Mouse (Mus musculus): ENCODE results near the gene Il1r1. TPM values are rescaled to one million over a fixed set of nuclear protein-coding genes. Genes with fewer than 3 reads are reported as not detected.

Gene Il1r1
- polyA plus RNA-seq, 1 experiment: 0.49 TPM

DNA sequence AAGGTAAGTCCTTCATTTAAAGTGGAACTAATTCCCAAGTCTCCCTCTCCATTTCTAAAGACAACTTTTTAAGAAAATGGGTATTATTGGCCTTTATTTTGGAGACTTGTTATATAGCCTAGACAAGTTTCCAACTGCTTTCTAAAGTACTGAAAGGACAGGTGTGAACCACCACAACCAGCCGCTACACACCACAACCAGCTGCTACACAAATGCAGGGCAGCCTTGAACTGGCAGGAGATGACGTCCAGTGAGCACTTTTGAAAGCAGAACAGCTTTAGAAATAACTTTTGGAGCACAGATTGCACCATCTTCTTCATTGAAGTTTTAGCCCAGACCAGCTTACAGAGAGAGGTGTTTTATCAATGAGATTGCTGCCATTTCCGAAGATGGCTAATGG lies 102.7 kb downstream of the Il1r1 start:
- Histone ChIP-seq H3K27me3 (ENCODE audit: control insufficient read depth, insufficient read depth, low read length, poor library complexity, severe bottlenecking) (no peaks in the 10 kb centered on the region; the same call in 1 of the 2 replicates), H3K36me3 (ENCODE audit: control insufficient read depth, insufficient read depth, low read length, poor library complexity, severe bottlenecking) (no peaks in the 10 kb centered on the region)

DNA sequence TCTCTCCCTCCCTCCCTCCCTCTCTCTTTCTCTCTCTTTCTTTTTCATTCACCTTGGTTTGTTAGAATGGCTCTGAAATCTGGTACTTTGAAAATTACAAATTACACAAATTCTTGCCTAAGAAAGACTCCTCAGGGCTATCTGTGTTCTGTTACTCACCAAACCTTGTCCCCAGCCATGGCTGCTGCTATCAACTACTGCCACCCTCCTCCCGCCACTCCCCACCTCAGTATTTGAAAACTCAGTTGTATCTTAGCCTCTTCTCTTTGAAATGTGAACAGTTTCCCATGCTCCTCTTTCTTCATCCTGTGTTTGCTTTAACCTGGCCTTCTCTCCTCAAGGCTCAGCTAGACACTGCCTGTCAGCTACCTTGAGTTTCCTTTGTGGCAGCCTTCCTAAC lies 104.6 kb downstream of the Il1r1 start:
- H3K27ac ChIP-seq (ENCODE audit: insufficient read depth, low read length): no peak overlapping the region
- H3K9me3 ChIP-seq (replicated peaks; ENCODE audit: control insufficient read depth, insufficient read depth, low read length, poor library complexity, severe bottlenecking): no peaks in the 10 kb centered on the region
- no peaks in the 10 kb centered on the region; the same call in 1 of the 2 replicates for H3K27me3 ChIP-seq (ENCODE audit: control insufficient read depth, insufficient read depth, low read length, poor library complexity, severe bottlenecking)
- TF ChIP-seq CTCF (IDR thresholded peaks at IDR 0.05; ENCODE audit: low read depth, low read length) (no peak), POLR2A (IDR thresholded peaks at IDR 0.05; ENCODE audit: insufficient read depth, low read length) (no peak), EP300 (IDR thresholded peaks at IDR 0.05; ENCODE audit: insufficient read depth, low read depth, low read length) (no peak)
- H3K4me1 ChIP-seq (ENCODE audit: control insufficient read depth, insufficient read depth, low read length): no peaks in the 10 kb centered on the region
- H3K36me3 ChIP-seq (ENCODE audit: control insufficient read depth, insufficient read depth, low read length, poor library complexity, severe bottlenecking): no peaks in the 10 kb centered on the region
- H3K4me3 ChIP-seq (ENCODE audit: low read depth, low read length): no peak overlapping the region
- no peak overlapping the region for H3K9ac ChIP-seq (ENCODE audit: low read depth, poor library complexity, severe bottlenecking)

More for the DNA sequence above, 102.7 kb downstream of the Il1r1 start:
- no peaks in the 10 kb centered on the region for H3K9me3 ChIP-seq (replicated peaks; ENCODE audit: control insufficient read depth, insufficient read depth, low read length, poor library complexity, severe bottlenecking)
- H3K4me1 ChIP-seq (ENCODE audit: control insufficient read depth, insufficient read depth, low read length): no peaks in the 10 kb centered on the region
- no peak overlapping the region for H3K27ac ChIP-seq (ENCODE audit: insufficient read depth, low read length)
- H3K9ac ChIP-seq (ENCODE audit: low read depth, poor library complexity, severe bottlenecking): no peak overlapping the region
- TF ChIP-seq EP300 (IDR thresholded peaks at IDR 0.05; ENCODE audit: insufficient read depth, low read depth, low read length) (no peak), POLR2A (IDR thresholded peaks at IDR 0.05; ENCODE audit: insufficient read depth, low read length) (no peak), CTCF (IDR thresholded peaks at IDR 0.05; ENCODE audit: low read depth, low read length) (no peak)
- H3K4me3 ChIP-seq (ENCODE audit: low read depth, low read length): no peak overlapping the region

DNA sequence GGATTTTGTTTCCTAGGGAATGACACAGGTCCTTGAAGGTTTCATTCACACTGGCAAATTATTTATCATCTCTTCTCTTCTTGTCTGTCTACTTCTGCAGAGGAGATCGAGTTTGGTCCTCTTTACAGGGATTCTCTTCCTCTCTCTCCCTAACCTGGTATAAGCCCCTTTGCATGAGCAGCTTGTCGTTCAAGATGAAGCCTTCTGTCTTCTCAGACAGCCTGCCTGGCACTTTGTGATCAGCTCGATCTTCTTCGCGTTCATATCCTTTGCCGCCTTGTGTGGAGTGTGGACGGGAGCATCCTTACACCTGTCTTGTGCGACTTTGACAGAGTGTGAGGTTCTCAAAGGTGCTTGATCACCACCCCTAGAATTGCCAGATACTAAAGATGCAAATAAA lies 105.3 kb downstream of the Il1r1 start:
- no peak overlapping the region for H3K27ac ChIP-seq (ENCODE audit: insufficient read depth, low read length)
- H3K9me3 ChIP-seq (replicated peaks; ENCODE audit: control insufficient read depth, insufficient read depth, low read length, poor library complexity, severe bottlenecking): no peaks in the 10 kb centered on the region
- no peaks in the 10 kb centered on the region; the same call in 1 of the 2 replicates for H3K27me3 ChIP-seq (ENCODE audit: control insufficient read depth, insufficient read depth, low read length, poor library complexity, severe bottlenecking)
- H3K4me1 ChIP-seq (ENCODE audit: control insufficient read depth, insufficient read depth, low read length): no peaks in the 10 kb centered on the region
- TF ChIP-seq CTCF (IDR thresholded peaks at IDR 0.05; ENCODE audit: low read depth, low read length) (no peak), EP300 (IDR thresholded peaks at IDR 0.05; ENCODE audit: insufficient read depth, low read depth, low read length) (no peak), POLR2A (IDR thresholded peaks at IDR 0.05; ENCODE audit: insufficient read depth, low read length) (no peak)
- H3K36me3 ChIP-seq (ENCODE audit: control insufficient read depth, insufficient read depth, low read length, poor library complexity, severe bottlenecking): no peaks in the 10 kb centered on the region
- H3K9ac ChIP-seq (ENCODE audit: low read depth, poor library complexity, severe bottlenecking): no peak overlapping the region
- H3K4me3 ChIP-seq (ENCODE audit: low read depth, low read length): no peak overlapping the region

DNA sequence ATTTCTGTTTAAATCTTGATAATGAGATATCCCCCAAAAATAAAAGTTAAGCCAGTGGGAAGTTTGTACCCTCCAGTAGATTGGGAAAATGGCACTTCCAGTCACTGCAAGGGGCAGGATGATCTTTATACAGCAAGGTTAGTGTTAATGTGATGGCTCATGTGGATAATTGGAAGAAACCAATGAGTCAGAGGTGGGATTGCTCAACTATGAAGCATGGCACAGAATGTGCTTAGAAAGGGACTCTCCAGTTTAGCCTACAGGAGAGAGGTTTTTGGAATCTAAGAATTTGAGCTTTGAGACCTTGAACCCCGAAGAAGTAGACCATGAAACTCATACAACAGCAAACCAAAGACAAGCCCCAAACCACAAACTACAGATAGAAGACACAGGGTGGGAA lies 114.5 kb downstream of the Il1r1 start:
- H3K27me3 ChIP-seq (ENCODE audit: control insufficient read depth, insufficient read depth, low read length, poor library complexity, severe bottlenecking): no peaks in the 10 kb centered on the region
- H3K27ac ChIP-seq (ENCODE audit: insufficient read depth, low read length): no peak overlapping the region
- H3K36me3 ChIP-seq (ENCODE audit: control insufficient read depth, insufficient read depth, low read length, poor library complexity, severe bottlenecking): no peaks in the 10 kb centered on the region
- no peaks in the 10 kb centered on the region for H3K9me3 ChIP-seq (replicated peaks; ENCODE audit: control insufficient read depth, insufficient read depth, low read length, poor library complexity, severe bottlenecking)
- H3K9ac ChIP-seq (ENCODE audit: low read depth, poor library complexity, severe bottlenecking): no peak overlapping the region
- no peak for TF ChIP-seq POLR2A (IDR thresholded peaks at IDR 0.05; ENCODE audit: insufficient read depth, low read length)
- TF ChIP-seq EP300 (IDR thresholded peaks at IDR 0.05; ENCODE audit: insufficient read depth, low read depth, low read length): no peak
- no peak for TF ChIP-seq CTCF (IDR thresholded peaks at IDR 0.05; ENCODE audit: low read depth, low read length)
- H3K4me3 ChIP-seq (ENCODE audit: low read depth, low read length): no peak overlapping the region
- H3K4me1 ChIP-seq (ENCODE audit: control insufficient read depth, insufficient read depth, low read length): no peaks in the 10 kb centered on the region

DNA sequence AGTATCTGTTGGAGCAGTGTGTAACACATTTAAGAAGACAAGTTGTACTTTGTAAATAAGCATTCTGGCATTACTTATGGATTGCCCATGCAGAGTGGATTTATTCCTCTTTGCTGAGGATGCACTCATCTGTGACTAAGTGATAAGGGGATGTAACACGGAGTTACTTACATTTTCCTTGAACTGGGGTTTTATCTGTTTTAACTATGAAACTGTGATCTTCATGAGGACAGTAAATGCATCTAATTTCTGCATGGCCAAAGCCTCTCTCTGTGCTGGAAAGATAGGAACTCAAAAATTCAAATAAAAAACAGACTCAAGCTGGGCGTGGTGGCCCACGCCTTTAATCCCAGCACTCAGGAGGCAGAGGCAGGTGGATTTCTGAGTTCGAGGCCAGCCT lies 115.2 kb downstream of the Il1r1 start:
- no peak overlapping the region for H3K27ac ChIP-seq (ENCODE audit: insufficient read depth, low read length)
- H3K9me3 ChIP-seq (replicated peaks; ENCODE audit: control insufficient read depth, insufficient read depth, low read length, poor library complexity, severe bottlenecking): no peaks in the 10 kb centered on the region
- H3K27me3 ChIP-seq (ENCODE audit: control insufficient read depth, insufficient read depth, low read length, poor library complexity, severe bottlenecking): no peaks in the 10 kb centered on the region
- TF ChIP-seq CTCF (IDR thresholded peaks at IDR 0.05; ENCODE audit: low read depth, low read length): no peak
- no peak for TF ChIP-seq POLR2A (IDR thresholded peaks at IDR 0.05; ENCODE audit: insufficient read depth, low read length)
- no peak for TF ChIP-seq EP300 (IDR thresholded peaks at IDR 0.05; ENCODE audit: insufficient read depth, low read depth, low read length)
- no peaks in the 10 kb centered on the region for H3K4me1 ChIP-seq (ENCODE audit: control insufficient read depth, insufficient read depth, low read length)
- H3K9ac ChIP-seq (ENCODE audit: low read depth, poor library complexity, severe bottlenecking): no peak overlapping the region
- no peak overlapping the region for H3K4me3 ChIP-seq (ENCODE audit: low read depth, low read length)
- no peaks in the 10 kb centered on the region for H3K36me3 ChIP-seq (ENCODE audit: control insufficient read depth, insufficient read depth, low read length, poor library complexity, severe bottlenecking)

DNA sequence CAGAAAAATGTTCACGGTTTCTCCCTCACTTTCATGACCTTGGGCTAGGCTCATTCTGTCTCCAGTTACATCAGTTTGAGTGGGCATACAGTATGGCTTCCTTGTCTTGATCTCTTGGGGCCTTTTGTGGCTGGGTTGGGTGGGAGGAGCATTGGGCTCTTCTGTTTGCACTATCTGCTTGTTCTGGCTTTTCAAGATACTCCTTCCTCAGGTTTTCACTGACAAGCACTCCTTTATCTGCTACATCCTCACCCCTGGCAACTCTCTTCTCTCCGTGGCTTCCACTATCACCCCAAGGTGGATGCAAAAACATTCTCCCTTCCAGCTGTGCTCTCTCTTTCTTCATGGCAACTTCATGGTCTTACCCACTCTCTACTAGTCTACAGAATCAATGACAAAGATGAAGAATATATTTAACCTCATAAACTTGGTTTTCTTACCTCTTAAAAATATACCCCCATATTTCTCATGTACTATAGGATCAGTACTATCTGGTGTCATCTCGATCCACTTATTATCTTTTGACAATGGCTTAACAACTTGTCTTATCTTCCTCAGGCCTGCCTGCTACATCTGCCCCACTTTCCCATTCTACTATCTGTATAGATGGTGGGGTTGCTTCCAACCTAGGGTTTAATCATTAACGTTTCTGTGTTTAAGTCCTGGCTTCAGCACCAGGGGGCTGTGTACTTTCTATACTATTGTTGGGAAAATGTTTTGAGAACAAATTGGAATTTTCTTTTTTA lies 127.5 kb downstream of the Il1r1 start:
- TF ChIP-seq CTCF (IDR thresholded peaks at IDR 0.05; ENCODE audit: low read depth, low read length) (no peak), POLR2A (IDR thresholded peaks at IDR 0.05; ENCODE audit: insufficient read depth, low read length) (no peak)
- H3K9me3 ChIP-seq (replicated peaks; ENCODE audit: control insufficient read depth, insufficient read depth, low read length, poor library complexity, severe bottlenecking): no peaks in the 10 kb centered on the region
- H3K4me3 ChIP-seq (ENCODE audit: low read depth, low read length): no peak overlapping the region
- no peaks in the 10 kb centered on the region for H3K4me1 ChIP-seq (ENCODE audit: control insufficient read depth, insufficient read depth, low read length)
- H3K9ac ChIP-seq (ENCODE audit: low read depth, poor library complexity, severe bottlenecking): no peak overlapping the region
- H3K27ac ChIP-seq (ENCODE audit: insufficient read depth, low read length): no peak overlapping the region
- H3K36me3 ChIP-seq (ENCODE audit: control insufficient read depth, insufficient read depth, low read length, poor library complexity, severe bottlenecking): no peaks in the 10 kb centered on the region
- no peaks in the 10 kb centered on the region for H3K27me3 ChIP-seq (ENCODE audit: control insufficient read depth, insufficient read depth, low read length, poor library complexity, severe bottlenecking)

All from ES-Bruce4 (cell line).